Mouse (Mus musculus): ENCODE measurements around the gene Ralgapb. TPM values are rescaled to one million over a fixed set of nuclear protein-coding genes. Genes with fewer than 3 reads are reported as not detected.

Gene Ralgapb
- polyA plus RNA-seq, 1 experiment from 2014 or later: 26.9 TPM

- no peak overlapping the region for H3K4me2 ChIP-seq (ENCODE audit: low read length)
- no peak for ATAC-seq
- H3K36me3 ChIP-seq (ENCODE audit: control insufficient read depth, insufficient read depth): peaks cover 15% of the 10 kb centered on the region
- WGBS: 87% methylated on average over 1 of the region's 1 CpGs
- H3K27ac ChIP-seq (ENCODE audit: low read length): no peak overlapping the region
- H3K9ac ChIP-seq (replicated peaks; ENCODE audit: low read depth, low read length): no peak overlapping the region
- no peak overlapping the region for H3K4me3 ChIP-seq (replicated peaks; ENCODE audit: low read length)
- no peaks in the 10 kb centered on the region for H3K9me3 ChIP-seq (ENCODE audit: control insufficient read depth, low read length)
- H3K4me1 ChIP-seq (replicated peaks; ENCODE audit: control insufficient read depth, insufficient read depth, low read length): no peaks in the 10 kb centered on the region
- H3K27me3 ChIP-seq (replicated peaks; ENCODE audit: control insufficient read depth, insufficient read depth, low read length): no peaks in the 10 kb centered on the region
These were observed 36.2 kb downstream of the Ralgapb start for GRCm38 (mm10) chr2:158445814-158446213.

- Histone ChIP-seq H3K4me2 (ENCODE audit: low read length) (no peak overlapping the region), H3K36me3 (ENCODE audit: control insufficient read depth, insufficient read depth) (peaks cover 21% of the 10 kb centered on the region), H3K4me1 (replicated peaks; ENCODE audit: control insufficient read depth, insufficient read depth, low read length) (no peaks in the 10 kb centered on the region), H3K27ac (ENCODE audit: low read length) (no peak overlapping the region), H3K4me3 (replicated peaks; ENCODE audit: low read length) (no peak overlapping the region), H3K27me3 (replicated peaks; ENCODE audit: control insufficient read depth, insufficient read depth, low read length) (no peaks in the 10 kb centered on the region), H3K9me3 (ENCODE audit: control insufficient read depth, low read length) (no peaks in the 10 kb centered on the region), H3K9ac (replicated peaks; ENCODE audit: low read depth, low read length) (no peak overlapping the region)
- WGBS: 62% methylated on average over 7 of the region's 7 CpGs
- ATAC-seq: no peak
These were observed 40.2 kb downstream of the Ralgapb start for GRCm38 (mm10) chr2:158449845-158450244.

- Histone ChIP-seq H3K27ac (ENCODE audit: low read length) (no peak overlapping the region), H3K4me2 (ENCODE audit: low read length) (no peak overlapping the region), H3K9ac (replicated peaks; ENCODE audit: low read depth, low read length) (no peak overlapping the region), H3K9me3 (ENCODE audit: control insufficient read depth, low read length) (no peaks in the 10 kb centered on the region), H3K36me3 (ENCODE audit: control insufficient read depth, insufficient read depth) (peaks cover 36% of the 10 kb centered on the region), H3K27me3 (replicated peaks; ENCODE audit: control insufficient read depth, insufficient read depth, low read length) (no peaks in the 10 kb centered on the region), H3K4me1 (replicated peaks; ENCODE audit: control insufficient read depth, insufficient read depth, low read length) (no peaks in the 10 kb centered on the region), H3K4me3 (replicated peaks; ENCODE audit: low read length) (no peak overlapping the region)
- no peak for ATAC-seq
- 95% methylated on average over 4 of the region's 4 CpGs for whole genome bisulfite sequencing
These were observed 46.8 kb downstream of the Ralgapb start for GRCm38 (mm10) chr2:158456451-158456850.

- H3K9ac ChIP-seq (replicated peaks; ENCODE audit: low read depth, low read length): no peak overlapping the region
- 74% methylated on average over 1 of the region's 1 CpGs for WGBS
- H3K4me3 ChIP-seq (replicated peaks; ENCODE audit: low read length): no peak overlapping the region
- H3K4me2 ChIP-seq (ENCODE audit: low read length): no peak overlapping the region
- peaks cover 37% of the 10 kb centered on the region for H3K36me3 ChIP-seq (ENCODE audit: control insufficient read depth, insufficient read depth)
- H3K9me3 ChIP-seq (ENCODE audit: control insufficient read depth, low read length): no peaks in the 10 kb centered on the region
- ATAC-seq: no peak
- no peak overlapping the region for H3K27ac ChIP-seq (ENCODE audit: low read length)
- no peaks in the 10 kb centered on the region for H3K27me3 ChIP-seq (replicated peaks; ENCODE audit: control insufficient read depth, insufficient read depth, low read length)
- H3K4me1 ChIP-seq (replicated peaks; ENCODE audit: control insufficient read depth, insufficient read depth, low read length): no peaks in the 10 kb centered on the region
These were observed 48.0 kb downstream of the Ralgapb start for GRCm38 (mm10) chr2:158457610-158458009.

GRCm38 (mm10) chr2:158462450-158462849 is 52.8 kb downstream of the Ralgapb start:
- H3K9me3 ChIP-seq (ENCODE audit: control insufficient read depth, low read length): no peaks in the 10 kb centered on the region
- H3K4me3 ChIP-seq (replicated peaks; ENCODE audit: low read length): no peak overlapping the region
- peaks cover 42% of the 10 kb centered on the region for H3K36me3 ChIP-seq (ENCODE audit: control insufficient read depth, insufficient read depth)
- H3K4me2 ChIP-seq (ENCODE audit: low read length): no peak overlapping the region
- no peaks in the 10 kb centered on the region for H3K4me1 ChIP-seq (replicated peaks; ENCODE audit: control insufficient read depth, insufficient read depth, low read length)
- H3K27me3 ChIP-seq (replicated peaks; ENCODE audit: control insufficient read depth, insufficient read depth, low read length): no peaks in the 10 kb centered on the region
- WGBS: 83% methylated on average over 1 of the region's 1 CpGs
- H3K27ac ChIP-seq (ENCODE audit: low read length): no peak overlapping the region
- ATAC-seq: no peak
- H3K9ac ChIP-seq (replicated peaks; ENCODE audit: low read depth, low read length): no peak overlapping the region

- no peak overlapping the region for H3K9ac ChIP-seq (replicated peaks; ENCODE audit: low read depth, low read length)
- H3K4me1 ChIP-seq (replicated peaks; ENCODE audit: control insufficient read depth, insufficient read depth, low read length): no peaks in the 10 kb centered on the region
- no peak overlapping the region for H3K4me2 ChIP-seq (ENCODE audit: low read length)
- no peaks in the 10 kb centered on the region for H3K9me3 ChIP-seq (ENCODE audit: control insufficient read depth, low read length)
- 82% methylated on average over 1 of the region's 1 CpGs for WGBS
- no peak for ATAC-seq
- no peak overlapping the region for H3K27ac ChIP-seq (ENCODE audit: low read length)
- H3K4me3 ChIP-seq (replicated peaks; ENCODE audit: low read length): no peak overlapping the region
- H3K27me3 ChIP-seq (replicated peaks; ENCODE audit: control insufficient read depth, insufficient read depth, low read length): no peaks in the 10 kb centered on the region
- H3K36me3 ChIP-seq (ENCODE audit: control insufficient read depth, insufficient read depth): peaks cover 13% of the 10 kb centered on the region
These were observed 64.5 kb downstream of the Ralgapb start for GRCm38 (mm10) chr2:158474159-158474558.

GRCm38 (mm10) chr2:158477640-158478039 is 68.0 kb downstream of the Ralgapb start:
- H3K27ac ChIP-seq (ENCODE audit: low read length): no peak overlapping the region
- no peaks in the 10 kb centered on the region for H3K27me3 ChIP-seq (replicated peaks; ENCODE audit: control insufficient read depth, insufficient read depth, low read length)
- WGBS: 77% methylated on average over 3 of the region's 3 CpGs
- H3K9ac ChIP-seq (replicated peaks; ENCODE audit: low read depth, low read length): no peak overlapping the region
- no peak overlapping the region for H3K4me2 ChIP-seq (ENCODE audit: low read length)
- no peaks in the 10 kb centered on the region for H3K9me3 ChIP-seq (ENCODE audit: control insufficient read depth, low read length)
- peaks cover 21% of the 10 kb centered on the region for H3K36me3 ChIP-seq (ENCODE audit: control insufficient read depth, insufficient read depth)
- no peak overlapping the region for H3K4me3 ChIP-seq (replicated peaks; ENCODE audit: low read length)
- ATAC-seq: no peak
- no peaks in the 10 kb centered on the region for H3K4me1 ChIP-seq (replicated peaks; ENCODE audit: control insufficient read depth, insufficient read depth, low read length)

- Histone ChIP-seq H3K4me2 (ENCODE audit: low read length) (no peak overlapping the region), H3K4me3 (replicated peaks; ENCODE audit: low read length) (no peak overlapping the region), H3K27ac (ENCODE audit: low read length) (no peak overlapping the region), H3K4me1 (replicated peaks; ENCODE audit: control insufficient read depth, insufficient read depth, low read length) (no peaks in the 10 kb centered on the region), H3K36me3 (ENCODE audit: control insufficient read depth, insufficient read depth) (peaks cover 5% of the 10 kb centered on the region), H3K27me3 (replicated peaks; ENCODE audit: control insufficient read depth, insufficient read depth, low read length) (no peaks in the 10 kb centered on the region), H3K9me3 (ENCODE audit: control insufficient read depth, low read length) (no peaks in the 10 kb centered on the region), H3K9ac (replicated peaks; ENCODE audit: low read depth, low read length) (no peak overlapping the region)
- 90% methylated on average over 5 of the region's 5 CpGs for whole genome bisulfite sequencing
- ATAC-seq: no peak
These were observed 88.8 kb downstream of the Ralgapb start for GRCm38 (mm10) chr2:158498457-158498856.

- Histone ChIP-seq H3K4me3 (replicated peaks; ENCODE audit: low read length) (no peak within 1 kb of the TSS), H3K4me2 (ENCODE audit: low read length) (no peak within 1 kb of the TSS), H3K27ac (ENCODE audit: low read length) (no peak within 1 kb of the TSS), H3K9ac (replicated peaks; ENCODE audit: low read depth, low read length) (no peak within 1 kb of the TSS), H3K9me3 (ENCODE audit: control insufficient read depth, low read length) (no peaks in the 10 kb centered on the region), H3K36me3 (ENCODE audit: control insufficient read depth, insufficient read depth) (no peaks in the 10 kb centered on the region; the same call in 1 of the 2 replicates), H3K27me3 (replicated peaks; ENCODE audit: control insufficient read depth, insufficient read depth, low read length) (no peaks in the 10 kb centered on the region), H3K4me1 (replicated peaks; ENCODE audit: control insufficient read depth, insufficient read depth, low read length) (no peaks in the 10 kb centered on the region)
- WGBS: 83% methylated on average over 11 of the region's 11 CpGs
- no peak for ATAC-seq
These were observed 92.5 kb downstream of the Ralgapb start, which contains the start of gene Adig for GRCm38 (mm10) chr2:158501836-158502812. Adig (plus strand) TSS chr2:158502612.
